Mouse (Mus musculus) heart, embryonic 10.5 days (tissue): Measurements from ENCODE around the gene Map1lc3b. TPM values are rescaled to one million over a fixed set of nuclear protein-coding genes. Genes with fewer than 3 reads are reported as not detected.

Experiments used
- DNase-seq: peaks from one replicate; pipeline ENCODE4 v3.0.0-alpha.2; 2017; ENCODE audit warnings: low spot score
- H3K27ac ChIP-seq: fragments of 300-500 bp; sonication (generic); 2 replicates; pipeline ENCODE4 v1.5.1; 2016; ENCODE audit warnings: mild to moderate bottlenecking
- H3K27me3 ChIP-seq: fragments of 300-500 bp; sonication (generic); 2 replicates; pipeline ENCODE4 v1.6.1; 2016; ENCODE audit warnings: mild to moderate bottlenecking; ENCODE audit not compliant: poor library complexity, insufficient read depth, severe bottlenecking
- H3K36me3 ChIP-seq: fragments of 300-500 bp; sonication (generic); 2 replicates; pipeline ENCODE4 v1.6.1; 2016; ENCODE audit warnings: mild to moderate bottlenecking, moderate library complexity
- H3K4me1 ChIP-seq: fragments of 300-500 bp; sonication (generic); 2 replicates; pipeline ENCODE4 v1.6.1; 2016; ENCODE audit warnings: mild to moderate bottlenecking
- H3K4me3 ChIP-seq: fragments of 300-500 bp; sonication (generic); 2 replicates; pipeline ENCODE4 v1.5.1; 2016; ENCODE audit warnings: mild to moderate bottlenecking, moderate library complexity
- H3K9me3 ChIP-seq: fragments of 300-500 bp; sonication (generic); 2 replicates; pipeline ENCODE4 v1.6.1; 2016; ENCODE audit warnings: mild to moderate bottlenecking, moderate library complexity
- WGBS: fragments of 180-500 bp; shearing (Covaris S2); methylation state at CpG from one replicate; pipeline ENCODE4 v1.1.7; 2016; 5-methylcytosine and 5-hydroxymethylcytosine counted together
- polyA plus RNA-seq: library from polyadenylated mRNA; unstranded; fragments of >200 nt; fragmentation: Nextera tagmentation; extraction: Ambion mirVana; gene quantifications from 2 replicates; pipeline ENCODE4 v1.2.1, GENCODE M21; 2016

Gene Map1lc3b
- polyA plus RNA-seq: 167 and 170 TPM in 2 replicates

DNA sequence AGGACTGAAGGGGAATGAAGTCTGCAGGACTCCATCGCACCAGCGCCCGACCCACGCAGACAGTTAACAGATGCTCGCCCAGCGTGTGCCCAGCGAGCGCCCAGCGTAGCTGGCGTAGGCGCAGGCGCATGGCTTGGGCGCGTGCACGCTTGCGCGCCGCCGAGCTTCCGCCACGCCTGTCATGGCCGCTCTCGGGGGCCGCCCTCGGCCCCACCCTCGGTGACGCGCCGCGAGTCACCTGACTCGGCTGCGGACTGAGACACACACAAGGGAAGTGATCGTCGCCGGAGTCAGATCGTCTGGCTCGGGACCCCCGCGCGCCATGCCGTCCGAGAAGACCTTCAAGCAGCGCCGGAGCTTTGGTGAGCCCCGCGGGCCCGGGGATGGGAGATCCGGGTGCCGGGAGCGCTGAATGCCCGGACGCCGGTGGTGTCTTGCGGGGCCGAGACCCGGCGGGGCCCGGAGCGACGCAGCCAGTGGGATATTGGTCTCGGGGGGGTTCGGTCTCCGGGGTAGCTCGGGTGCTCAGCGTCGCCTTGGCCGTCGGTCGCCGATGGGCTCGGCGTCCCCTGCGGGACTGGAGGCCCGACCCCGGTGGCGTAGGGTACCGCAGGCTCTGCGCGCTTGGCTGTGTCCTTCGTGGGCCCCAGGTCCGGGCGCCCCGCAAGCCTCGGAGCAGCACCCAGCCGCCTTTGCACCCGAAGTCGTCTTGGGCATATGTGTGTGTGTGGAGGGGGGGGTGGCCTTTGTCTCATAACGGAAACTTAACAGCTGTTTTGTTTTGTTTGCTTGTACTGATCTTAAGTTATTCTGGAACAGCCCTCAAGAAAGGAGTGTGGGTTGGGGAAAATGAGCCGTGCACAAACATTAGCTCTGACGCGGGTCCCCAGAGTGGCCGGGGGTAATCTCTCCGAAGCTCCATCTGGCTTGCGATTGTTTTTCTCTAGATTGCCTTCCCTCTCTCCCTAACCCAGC, at the start of gene Map1lc3b:
Gene Map1lc3b, plus strand, starts transcription at position 159 of the 975 bp plus-strand sequence.
- peak within 1 kb of the TSS; percentile 99 for H3K4me3 ChIP-seq
- H3K4me1 ChIP-seq: peaks cover 26% of the 10 kb centered on the region
- peaks cover 21% of the 10 kb centered on the region for H3K36me3 ChIP-seq
- WGBS: under 1% methylated on average over 94 of the region's 94 CpGs
- H3K9me3 ChIP-seq: no peaks in the 10 kb centered on the region
- H3K27ac ChIP-seq: peak within 1 kb of the TSS; percentile 92
- DNase-seq: peak; percentile 95
- no peaks in the 10 kb centered on the region for H3K27me3 ChIP-seq

DNA sequence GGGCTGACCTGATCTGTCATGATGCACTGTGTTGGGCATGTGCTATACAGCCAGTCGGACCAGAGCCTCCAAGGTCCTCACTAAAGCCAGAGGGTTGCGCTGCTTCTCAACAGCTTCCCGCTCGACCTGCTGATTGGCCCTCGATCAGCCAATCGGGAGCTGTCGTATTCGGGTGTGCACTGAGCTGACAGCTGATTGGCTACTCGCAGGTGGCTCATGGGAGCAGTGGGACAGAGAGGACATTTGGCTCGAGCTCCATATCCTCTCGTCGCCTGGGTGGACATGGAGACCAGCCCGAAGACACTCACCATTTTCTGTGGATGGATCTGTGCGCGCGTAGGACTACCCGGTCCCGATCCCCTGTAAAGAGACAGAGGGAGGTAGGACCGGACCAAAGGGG, 48.3 kb upstream of the Map1lc3b start:
- Histone ChIP-seq H3K27ac (no peak overlapping the region), H3K27me3 (peaks cover 34% of the 10 kb centered on the region), H3K9me3 (no peaks in the 10 kb centered on the region), H3K4me1 (peaks cover 11% of the 10 kb centered on the region; the same call in 1 of the 2 replicates), H3K36me3 (no peaks in the 10 kb centered on the region), H3K4me3 (no peak overlapping the region)
- DNase-seq: no peak
- WGBS: 72% methylated on average over 19 of the region's 19 CpGs

DNA sequence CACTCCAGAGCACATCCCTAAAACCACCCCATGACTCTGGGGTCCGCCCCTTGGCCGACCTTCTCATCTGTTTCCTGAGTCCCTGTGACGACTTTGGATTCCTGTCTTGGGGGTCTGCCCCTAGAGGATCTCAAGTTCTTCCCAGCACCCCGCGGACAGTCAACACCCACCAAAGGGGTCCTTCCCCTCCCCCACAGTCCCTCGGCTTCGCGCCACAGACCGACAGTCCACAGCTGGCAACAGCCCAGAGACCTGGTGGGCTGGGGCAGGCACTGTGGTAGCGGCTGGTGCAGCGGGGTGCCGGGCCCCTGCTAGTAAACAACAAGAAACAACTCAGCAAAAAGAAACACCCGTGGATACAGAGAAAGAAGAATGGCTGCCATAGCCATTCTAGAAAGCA, 47.3 kb upstream of the Map1lc3b start:
- H3K4me1 ChIP-seq: peaks cover 16% of the 10 kb centered on the region; the same call in 1 of the 2 replicates
- 64% methylated on average over 13 of the region's 13 CpGs for WGBS
- H3K27ac ChIP-seq: no peak overlapping the region
- DNase-seq: no peak
- H3K4me3 ChIP-seq: no peak overlapping the region
- H3K9me3 ChIP-seq: no peaks in the 10 kb centered on the region
- no peaks in the 10 kb centered on the region for H3K36me3 ChIP-seq
- H3K27me3 ChIP-seq: peaks cover 34% of the 10 kb centered on the region

DNA sequence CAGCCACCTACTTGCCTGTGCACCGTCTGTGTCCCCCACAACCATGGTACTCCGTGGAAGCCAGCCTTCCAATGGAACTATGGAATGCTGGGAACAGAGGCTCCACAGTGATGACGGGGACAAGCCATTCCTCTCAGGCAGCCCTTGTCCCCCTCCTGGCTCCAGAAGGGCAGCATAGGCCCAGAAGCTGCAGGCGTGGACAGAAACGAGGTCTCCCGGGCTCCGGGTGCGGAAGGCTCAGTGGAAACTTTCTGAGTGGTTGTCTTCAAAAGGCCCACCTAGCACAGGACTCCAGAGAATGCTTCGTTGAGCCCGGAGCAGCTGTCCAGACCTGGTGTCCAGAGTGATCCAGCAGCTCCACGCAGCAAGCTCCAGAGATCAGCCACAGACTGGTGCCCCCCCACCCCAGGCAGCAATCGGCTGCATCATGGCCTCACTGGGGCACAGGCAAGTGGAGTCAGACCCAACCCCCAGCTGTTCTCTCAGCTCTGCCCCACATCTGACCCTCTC, 45.8 kb upstream of the Map1lc3b start, which contains the start of gene 1700018B08Rik:
Gene 1700018B08Rik, minus strand, starts transcription at position 45 of the 510 bp plus-strand sequence.
- Histone ChIP-seq H3K4me3 (no peak within 1 kb of the TSS), H3K9me3 (no peaks in the 10 kb centered on the region), H3K4me1 (peaks cover 16% of the 10 kb centered on the region; the same call in 1 of the 2 replicates), H3K27ac (no peak within 1 kb of the TSS), H3K36me3 (peaks cover 2% of the 10 kb centered on the region; the same call in 1 of the 2 replicates), H3K27me3 (peaks cover 30% of the 10 kb centered on the region)
- DNase-seq: no peak
- 76% methylated on average over 12 of the region's 12 CpGs for WGBS

DNA sequence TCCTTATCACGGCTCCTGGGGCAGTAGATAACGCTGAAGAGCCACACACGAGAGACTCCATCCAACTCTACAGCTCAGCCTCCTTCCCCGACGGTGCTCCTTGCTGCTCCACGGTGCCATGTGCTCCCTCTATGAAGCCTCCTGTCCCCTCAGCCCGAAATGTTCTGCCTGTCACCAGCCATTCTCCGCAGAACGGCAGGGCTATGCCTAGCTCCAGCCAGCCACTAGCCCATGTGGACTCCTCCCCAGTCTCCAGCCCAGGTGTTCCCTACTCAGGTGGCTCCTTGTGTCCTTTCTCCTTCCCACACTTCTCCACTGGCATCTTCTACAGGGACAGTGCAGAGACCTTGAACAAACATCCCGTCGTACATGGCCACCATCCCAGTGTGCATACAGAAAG, 45.2 kb upstream of the Map1lc3b start:
- 43% methylated on average over 11 of the region's 11 CpGs for WGBS
- no peaks in the 10 kb centered on the region for H3K9me3 ChIP-seq
- no peak overlapping the region for H3K4me3 ChIP-seq
- no peak overlapping the region for H3K27ac ChIP-seq
- H3K36me3 ChIP-seq: peaks cover 8% of the 10 kb centered on the region
- H3K4me1 ChIP-seq: peaks cover 16% of the 10 kb centered on the region; the same call in 1 of the 2 replicates
- no peak for DNase-seq
- peaks cover 24% of the 10 kb centered on the region for H3K27me3 ChIP-seq

DNA sequence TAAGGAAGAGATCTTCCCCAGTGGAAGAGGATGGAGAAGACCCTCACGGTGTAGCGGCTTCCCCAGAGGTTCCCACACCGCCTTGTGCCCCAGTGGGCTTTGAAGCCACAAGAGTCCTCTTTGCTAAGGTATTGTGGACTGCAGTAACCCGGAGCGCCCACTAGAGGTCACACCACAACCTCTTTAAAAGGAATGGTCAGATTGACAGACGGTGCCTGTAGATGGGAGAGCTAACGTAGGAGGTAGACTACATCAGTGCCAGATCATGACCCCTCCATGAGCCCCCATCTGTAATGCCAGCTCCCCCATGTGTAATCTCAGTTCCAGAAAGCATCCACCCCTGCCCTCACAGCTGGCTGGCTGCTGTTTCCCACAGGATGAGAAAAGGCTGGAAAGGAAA, 43.0 kb upstream of the Map1lc3b start:
- peaks cover 29% of the 10 kb centered on the region for H3K36me3 ChIP-seq
- peak; percentile 88 for DNase-seq
- no peak overlapping the region for H3K27ac ChIP-seq
- peaks cover 30% of the 10 kb centered on the region for H3K4me1 ChIP-seq
- H3K9me3 ChIP-seq: no peaks in the 10 kb centered on the region
- peaks cover 19% of the 10 kb centered on the region for H3K27me3 ChIP-seq
- no peak overlapping the region for H3K4me3 ChIP-seq
- WGBS: 10% methylated on average over 7 of the region's 7 CpGs

DNA sequence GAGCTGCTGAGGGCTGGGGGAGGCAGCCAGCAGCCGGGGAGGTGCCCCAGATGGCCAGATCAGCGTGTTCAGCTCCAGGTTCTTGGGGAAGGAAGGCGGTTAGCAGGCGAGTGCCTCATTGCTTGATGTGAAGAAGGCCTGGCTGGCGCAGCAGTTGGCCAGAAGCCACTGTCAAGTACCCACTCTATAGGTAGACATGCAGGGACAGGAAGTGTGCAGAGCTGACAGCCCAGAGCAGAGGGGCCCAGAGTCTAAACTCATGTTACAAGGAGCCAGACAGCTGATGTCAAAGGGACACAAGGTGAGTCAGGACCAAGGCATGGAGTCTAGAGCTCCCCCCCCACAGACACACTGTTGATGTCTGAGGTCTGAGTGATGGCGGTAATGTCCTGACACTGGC, 40.1 kb upstream of the Map1lc3b start:
- no peak overlapping the region for H3K4me3 ChIP-seq
- WGBS: 87% methylated on average over 6 of the region's 6 CpGs
- peaks cover 10% of the 10 kb centered on the region; the same call in 1 of the 2 replicates for H3K27me3 ChIP-seq
- DNase-seq: no peak
- H3K27ac ChIP-seq: no peak overlapping the region
- no peaks in the 10 kb centered on the region for H3K9me3 ChIP-seq
- peaks cover 57% of the 10 kb centered on the region for H3K36me3 ChIP-seq
- peaks cover 20% of the 10 kb centered on the region for H3K4me1 ChIP-seq

DNA sequence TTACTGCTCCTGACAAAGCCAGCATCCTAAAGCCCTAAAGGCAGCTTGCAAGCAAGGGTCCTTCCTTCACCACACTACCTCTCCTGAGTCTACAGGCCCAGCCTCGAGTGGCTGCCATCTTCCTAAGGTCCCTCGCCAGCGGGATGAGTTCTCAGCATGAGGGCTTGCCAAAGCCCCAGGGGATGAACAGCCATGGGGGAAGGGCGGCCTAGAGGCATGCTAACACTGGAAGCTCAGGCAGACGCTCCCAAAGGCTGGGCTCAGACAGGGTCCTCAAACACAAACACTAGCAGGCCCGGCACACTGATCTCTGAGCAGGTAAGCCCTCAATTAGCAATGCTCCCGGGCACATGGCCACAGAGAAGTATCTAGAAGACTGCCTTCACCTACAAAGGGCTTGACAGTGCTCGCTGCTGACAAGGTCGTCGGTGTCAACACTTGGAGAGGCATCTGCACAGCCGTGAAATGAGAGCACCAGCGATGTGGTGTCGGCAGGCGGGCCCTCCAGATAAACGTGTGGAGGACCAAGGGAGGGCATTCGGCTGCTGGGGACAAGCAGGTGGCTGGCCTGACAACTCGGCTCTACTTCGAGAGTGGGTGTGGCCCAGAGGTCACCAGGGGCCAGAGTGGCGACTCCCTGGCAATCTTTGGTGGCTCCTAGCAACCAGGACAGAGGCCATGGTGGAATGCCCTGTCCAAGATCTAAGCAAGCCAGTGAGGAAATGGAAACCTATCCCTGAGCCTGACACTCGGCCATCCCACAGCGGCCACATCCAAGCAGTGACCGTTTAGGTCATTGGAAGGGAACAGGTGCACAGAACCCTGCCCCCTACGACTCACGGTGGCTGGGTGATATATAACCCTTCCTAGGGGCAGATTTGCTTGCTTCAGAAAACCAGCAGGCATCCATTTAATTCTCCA, 38.8 kb upstream of the Map1lc3b start:
- Histone ChIP-seq H3K27ac (no peak overlapping the region), H3K4me1 (peaks cover 19% of the 10 kb centered on the region), H3K9me3 (no peaks in the 10 kb centered on the region), H3K36me3 (peaks cover 64% of the 10 kb centered on the region), H3K27me3 (no peaks in the 10 kb centered on the region), H3K4me3 (no peak overlapping the region)
- WGBS: 54% methylated on average over 24 of the region's 24 CpGs
- DNase-seq: no peak

DNA sequence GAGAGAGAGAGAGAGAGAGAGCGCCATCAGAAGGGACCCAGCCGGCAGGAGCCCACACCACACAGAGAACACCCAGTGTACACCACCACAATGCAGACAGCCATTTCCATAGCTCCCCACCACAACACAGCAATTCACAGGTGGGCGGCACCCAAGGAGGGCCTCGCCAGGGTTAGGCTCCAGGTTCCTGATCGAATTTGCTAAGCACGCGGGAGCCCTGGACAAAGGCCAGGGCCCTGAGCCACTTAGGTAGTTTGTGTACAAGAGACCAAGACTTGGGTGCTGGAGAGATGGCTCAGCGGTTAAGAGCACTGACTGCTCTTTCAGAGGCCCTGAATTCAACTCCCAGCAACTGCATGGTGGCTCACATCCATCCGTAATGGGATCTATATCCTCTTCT, 37.7 kb upstream of the Map1lc3b start:
- H3K4me1 ChIP-seq: peaks cover 15% of the 10 kb centered on the region
- no peaks in the 10 kb centered on the region for H3K9me3 ChIP-seq
- DNase-seq: no peak
- H3K36me3 ChIP-seq: peaks cover 69% of the 10 kb centered on the region
- H3K4me3 ChIP-seq: no peak overlapping the region
- WGBS: 91% methylated on average over 9 of the region's 9 CpGs
- H3K27me3 ChIP-seq: no peaks in the 10 kb centered on the region
- H3K27ac ChIP-seq: no peak overlapping the region

DNA sequence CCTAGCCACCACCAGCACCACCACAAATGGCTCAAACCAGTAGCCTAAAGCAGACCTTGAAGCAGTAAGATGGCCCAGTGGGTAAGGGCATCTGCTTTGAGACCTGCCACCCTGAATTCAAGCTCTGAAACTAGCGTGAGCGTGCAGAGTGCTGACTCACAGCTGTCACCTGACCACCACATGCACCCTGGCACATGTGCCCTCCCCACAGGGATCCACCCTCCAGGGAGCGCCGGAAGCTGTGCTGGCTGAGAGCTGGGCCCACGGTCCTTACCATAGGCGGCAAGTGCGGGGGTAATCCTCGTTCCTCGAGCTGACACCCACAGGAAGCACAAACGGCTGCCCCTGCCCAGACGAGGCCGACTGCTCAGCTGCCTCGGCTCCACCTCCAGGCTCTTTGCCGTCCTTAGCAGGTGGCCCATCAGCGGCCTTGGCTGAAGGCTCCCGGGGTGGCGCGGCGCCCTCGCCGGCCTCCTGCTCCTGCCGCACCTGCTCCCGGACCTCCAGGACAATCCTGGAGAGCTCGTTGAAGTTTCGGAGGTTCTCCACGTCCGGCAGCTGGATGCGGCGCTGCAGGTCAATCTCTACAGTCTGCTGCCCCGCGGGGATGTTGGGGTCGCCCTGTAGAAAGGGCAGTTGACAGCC, 36.2 kb upstream of the Map1lc3b start:
- Histone ChIP-seq H3K9me3 (no peaks in the 10 kb centered on the region), H3K36me3 (peaks cover 83% of the 10 kb centered on the region), H3K27me3 (no peaks in the 10 kb centered on the region), H3K4me1 (peaks cover 14% of the 10 kb centered on the region), H3K4me3 (no peak overlapping the region), H3K27ac (no peak overlapping the region)
- 93% methylated on average over 32 of the region's 32 CpGs for WGBS
- DNase-seq: no peak

DNA sequence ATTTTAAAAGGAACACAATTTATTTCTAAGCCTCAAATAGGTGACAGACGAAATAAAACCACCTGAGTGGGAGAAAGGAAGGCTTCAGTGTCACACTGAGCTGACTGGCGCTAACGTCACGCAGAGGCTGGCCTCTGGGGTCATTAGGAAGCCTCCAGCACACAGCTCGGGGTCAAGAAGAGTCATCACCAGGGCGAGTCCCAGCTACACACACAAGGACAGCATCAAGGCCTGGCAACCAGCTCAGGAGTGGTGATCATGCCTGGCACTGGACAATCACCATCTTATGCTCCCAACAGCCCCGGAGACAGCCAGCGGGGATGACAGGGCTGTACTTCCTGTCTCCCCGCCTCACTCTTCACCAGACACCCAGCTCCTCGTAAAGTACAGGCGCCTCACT, 32.4 kb upstream of the Map1lc3b start:
- peaks cover 10% of the 10 kb centered on the region for H3K4me1 ChIP-seq
- DNase-seq: no peak
- WGBS: 89% methylated on average over 11 of the region's 11 CpGs
- no peaks in the 10 kb centered on the region for H3K9me3 ChIP-seq
- peaks cover 62% of the 10 kb centered on the region for H3K36me3 ChIP-seq
- H3K27me3 ChIP-seq: no peaks in the 10 kb centered on the region
- H3K27ac ChIP-seq: no peak overlapping the region
- H3K4me3 ChIP-seq: no peak overlapping the region

DNA sequence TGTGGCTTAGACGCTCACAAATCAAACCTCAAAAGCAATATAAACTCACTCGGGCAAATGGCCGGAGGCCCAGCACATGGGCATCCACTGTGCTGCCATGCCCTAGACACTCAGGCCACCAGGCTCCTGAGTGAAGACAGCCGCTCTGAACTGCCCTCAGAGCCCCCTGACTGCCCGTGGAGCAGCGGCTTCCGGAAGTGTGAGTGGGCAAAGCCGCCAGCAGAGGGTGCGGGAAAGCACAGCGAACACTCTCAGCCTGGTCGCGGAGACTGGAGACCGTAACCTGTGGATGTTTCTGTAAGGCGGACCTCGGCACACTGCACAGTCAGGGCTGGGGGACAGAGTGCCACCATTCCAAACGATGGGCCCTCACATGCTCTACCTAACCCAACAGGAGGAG, 31.6 kb upstream of the Map1lc3b start:
- no peak for DNase-seq
- peaks cover 17% of the 10 kb centered on the region for H3K4me1 ChIP-seq
- H3K9me3 ChIP-seq: no peaks in the 10 kb centered on the region
- H3K4me3 ChIP-seq: no peak overlapping the region
- WGBS: 90% methylated on average over 16 of the region's 16 CpGs
- peaks cover 55% of the 10 kb centered on the region for H3K36me3 ChIP-seq
- H3K27ac ChIP-seq: no peak overlapping the region
- no peaks in the 10 kb centered on the region for H3K27me3 ChIP-seq
